Mouse (Mus musculus): ENCODE data around the gene Flg. TPM values are rescaled to one million over a fixed set of nuclear protein-coding genes. Genes with fewer than 3 reads are reported as not detected.

Flg gene
- not detected for total RNA-seq (2021)

DNA sequence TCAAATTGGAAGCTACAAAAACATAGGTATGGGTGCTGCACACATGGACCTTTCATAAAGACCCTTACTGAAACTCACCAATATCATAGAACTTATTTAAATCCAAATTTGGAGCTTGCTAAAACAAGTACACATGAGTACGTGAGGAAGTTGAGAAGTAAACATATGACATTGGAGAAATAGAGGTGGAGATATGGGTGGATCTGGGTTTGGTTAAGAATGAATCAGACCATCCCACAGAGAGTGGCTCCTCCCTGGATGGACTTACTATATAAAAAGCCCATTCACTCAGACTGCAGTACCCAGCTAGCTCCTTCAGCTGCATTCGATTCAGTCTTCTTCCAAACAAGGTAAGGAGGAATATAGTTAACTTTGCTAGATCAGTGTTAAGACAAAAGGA lies at the start of gene Flg:
Gene Flg (plus strand): TSS at position 301 of the 400 bp plus-strand sequence.
- no peak for DNase-seq

- DNase-seq, result no peak
These were observed 24.2 kb downstream of the Flg start for GRCm38 (mm10) chr3:93297542-93297941.

- no peak for DNase-seq
These were observed 26.5 kb downstream of the Flg start for GRCm38 (mm10) chr3:93299832-93300231.

- no peak for DNase-seq
These were observed 28.6 kb downstream of the Flg start for GRCm38 (mm10) chr3:93301896-93302295.

- no peak for DNase-seq
These were observed 32.8 kb downstream of the Flg start for GRCm38 (mm10) chr3:93306142-93306541.

DNA sequence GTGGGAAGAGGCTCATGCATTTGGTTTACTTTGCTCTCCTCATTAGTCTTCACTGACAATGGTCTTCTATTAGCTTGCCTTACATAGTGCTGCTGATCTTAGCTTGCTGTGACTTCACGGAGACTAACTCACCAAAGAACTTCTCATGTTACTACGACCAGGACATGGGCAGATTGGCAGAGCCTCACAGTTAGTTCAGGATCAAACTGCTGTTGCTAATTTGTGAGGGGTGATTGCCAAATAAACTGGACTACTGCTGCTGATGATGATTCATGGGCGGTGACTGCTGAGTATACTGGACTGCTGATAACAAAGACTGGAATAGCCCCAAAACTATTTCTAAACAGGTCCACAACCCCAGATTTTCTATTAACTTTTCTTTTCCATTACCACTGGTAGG lies 38.0 kb downstream of the Flg start:
- no peak for DNase-seq

DNA sequence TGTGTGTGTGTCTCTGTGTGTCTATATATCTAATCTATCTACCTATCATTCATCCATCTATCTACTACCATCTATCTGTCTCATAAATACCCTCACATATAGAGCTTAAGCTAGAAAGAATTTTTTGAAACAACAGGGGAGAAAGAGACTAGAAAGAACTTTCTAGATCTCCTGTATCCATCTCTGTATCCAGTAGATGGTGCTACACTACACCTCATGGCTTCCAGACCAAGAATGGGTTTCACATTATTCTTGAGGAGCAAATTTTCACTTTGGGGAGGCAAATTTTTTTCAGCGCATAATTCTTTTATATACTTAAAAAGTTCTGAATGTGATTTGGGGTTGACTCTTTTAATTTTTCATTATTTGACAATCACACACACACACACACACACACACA lies 41.1 kb downstream of the Flg start:
- no peak for DNase-seq

DNA sequence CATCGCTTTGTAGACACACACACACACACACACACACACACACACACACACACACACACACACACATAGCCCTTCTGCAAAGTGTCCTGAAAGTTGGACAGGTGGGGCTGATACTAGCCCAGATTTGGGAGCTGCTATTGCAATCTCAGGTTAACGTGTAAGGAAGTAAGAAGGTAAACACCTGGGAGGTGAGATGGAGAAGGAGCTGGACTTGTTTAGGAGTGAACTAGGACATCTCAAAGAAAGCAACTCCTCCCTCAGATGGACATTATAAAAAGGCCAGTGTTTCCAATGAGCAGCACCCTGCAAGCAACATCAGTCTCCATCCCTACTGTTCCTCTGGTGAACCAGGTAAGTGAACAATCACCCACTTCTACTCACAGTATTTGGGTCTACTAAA lies 46.1 kb downstream of the Flg start, which contains the start of gene Hrnr:
Gene Hrnr (plus strand): TSS at position 301 of the 400 bp plus-strand sequence.
- DNase-seq, result no peak

- no peak for DNase-seq
These were observed 64.4 kb downstream of the Flg start for GRCm38 (mm10) chr3:93337749-93338148.

DNA sequence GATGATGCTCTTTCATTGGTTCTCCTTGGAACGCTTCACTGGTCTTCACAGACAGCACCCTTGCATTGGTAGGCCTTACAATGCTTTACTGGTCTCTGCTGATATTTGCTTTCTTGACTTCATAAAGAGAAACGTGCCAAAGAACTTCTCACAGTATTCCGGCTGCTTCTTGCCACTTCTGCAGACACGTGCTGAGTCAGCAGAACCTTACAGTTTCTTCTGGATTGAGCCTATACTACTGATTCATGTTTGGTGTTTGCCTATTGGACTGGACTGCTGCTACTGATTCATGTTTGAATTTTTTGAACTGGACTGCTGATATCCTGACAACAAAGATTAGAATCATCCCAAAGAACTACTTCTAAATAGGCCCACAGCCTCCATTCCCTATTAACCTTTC lies 66.7 kb downstream of the Flg start:
- no peak for DNase-seq

Other genes with a start within 250 kb of the Flg start
- gene Gm4858, start 204.7 kb upstream of the Flg start, total RNA-seq (2021), result not detected
- not detected for gene Crnn, start 128.7 kb upstream of the Flg start, total RNA-seq (2021)
- not detected for gene Flg2, start 76.2 kb upstream of the Flg start, total RNA-seq (2021)
- not detected for gene Hrnr, start 46.2 kb downstream of the Flg start, total RNA-seq (2021)
- not detected for gene Rptn, start 120.2 kb downstream of the Flg start, total RNA-seq (2021)
- gene Tchh, start 168.8 kb downstream of the Flg start, total RNA-seq (2021), result under 1 TPM; 0.20 to 0.26 TPM
- not detected for gene Tchhl1, start 195.2 kb downstream of the Flg start, total RNA-seq (2021)
- gene S100a11, start 247.0 kb downstream of the Flg start, total RNA-seq (2021), result 100 to 1,000 TPM; 243 to 300 TPM

Measured in heart, postnatal 4 days (tissue).